Mouse (Mus musculus) neural tube, embryonic 13.5 days (tissue): ENCODE measurements at regions not wholly inside any gene's neighbourhood (a gene's known extent, or its start where the extent isn't known, plus 50 kb on each side); places are given as distances from the start of the nearest gene placed in this dataset.

Experiments used
- ATAC-seq: fragments of 200-750 bp; cut with Nextera tagmentation; 2 replicates; pipeline ENCODE4 v1.8.0; 2017; ENCODE audit warnings: low read depth, mild to moderate bottlenecking, moderate TSS enrichment, moderate library complexity
- H3K27ac ChIP-seq: fragments of 300-500 bp; sonication (generic); replicated peaks from 2 replicates; pipeline ENCODE4 v1.5.1; 2015; ENCODE audit warnings: moderate library complexity, mild to moderate bottlenecking, inconsistent platforms
- H3K27me3 ChIP-seq: fragments of 300-500 bp; sonication (generic); 2 replicates; pipeline ENCODE4 v1.6.1; 2015; ENCODE audit warnings: mild to moderate bottlenecking, inconsistent platforms
- H3K36me3 ChIP-seq: fragments of 300-500 bp; sonication (generic); 2 replicates; pipeline ENCODE4 v1.6.1; 2015; ENCODE audit warnings: mild to moderate bottlenecking, inconsistent platforms
- H3K4me1 ChIP-seq: fragments of 300-500 bp; sonication (generic); replicated peaks from 2 replicates; pipeline ENCODE4 v1.6.1; 2015; ENCODE audit warnings: inconsistent platforms
- H3K4me2 ChIP-seq: fragments of 300-500 bp; sonication (generic); 2 replicates; pipeline ENCODE4 v1.6.1; 2015; ENCODE audit warnings: inconsistent platforms, mild to moderate bottlenecking, moderate library complexity
- H3K4me3 ChIP-seq: fragments of 300-500 bp; sonication (generic); 2 replicates; pipeline ENCODE4 v1.5.1; 2015; ENCODE audit warnings: mild to moderate bottlenecking, inconsistent platforms
- H3K9ac ChIP-seq: fragments of 300-500 bp; sonication (generic); 2 replicates; pipeline ENCODE4 v1.6.1; 2015; ENCODE audit warnings: moderate library complexity, mild to moderate bottlenecking, inconsistent platforms
- H3K9me3 ChIP-seq: fragments of 300-500 bp; sonication (generic); 2 replicates; pipeline ENCODE4 v1.6.1; 2016; ENCODE audit warnings: inconsistent platforms
- WGBS: fragments of 180-500 bp; shearing (Covaris S2); methylation state at CpG from one replicate; pipeline ENCODE4 v1.1.7; 2015; 5-methylcytosine and 5-hydroxymethylcytosine counted together

DNA sequence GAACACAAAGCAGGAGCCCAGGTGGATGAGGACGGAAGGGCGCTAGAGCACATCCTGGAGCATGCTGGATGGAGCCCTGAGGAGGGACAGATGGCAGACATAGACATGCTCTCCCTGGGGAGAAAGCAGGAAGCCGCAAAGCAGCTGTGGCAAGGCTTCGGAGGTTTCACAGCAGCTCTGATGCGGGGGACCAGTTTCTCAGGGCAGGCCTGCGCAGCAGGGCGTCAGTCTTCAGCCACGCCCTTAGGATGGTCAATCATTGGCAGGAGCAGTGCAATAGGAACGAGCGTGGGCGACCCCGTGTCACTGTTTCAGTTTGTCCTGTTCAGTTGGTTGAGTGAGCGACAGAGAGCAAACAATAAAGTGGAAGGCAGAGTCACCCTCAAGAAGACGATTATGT, 343.8 kb upstream of the Gm10131 start:
- WGBS: 74% methylated on average over 14 of the region's 14 CpGs
- no peaks in the 10 kb centered on the region for H3K36me3 ChIP-seq
- 0 out of 2 replicates have a peak, but pooled peaks cover 3% of the 10 kb centered on the region for H3K9me3 ChIP-seq
- H3K4me2 ChIP-seq: no peak overlapping the region
- no peak for ATAC-seq
- no peaks in the 10 kb centered on the region for H3K27me3 ChIP-seq
- no peak overlapping the region for H3K4me3 ChIP-seq
- no peak overlapping the region for H3K27ac ChIP-seq
- H3K4me1 ChIP-seq: 0 out of 2 replicates have a peak, but pooled peaks cover 2% of the 10 kb centered on the region
- H3K9ac ChIP-seq: no peak overlapping the region

DNA sequence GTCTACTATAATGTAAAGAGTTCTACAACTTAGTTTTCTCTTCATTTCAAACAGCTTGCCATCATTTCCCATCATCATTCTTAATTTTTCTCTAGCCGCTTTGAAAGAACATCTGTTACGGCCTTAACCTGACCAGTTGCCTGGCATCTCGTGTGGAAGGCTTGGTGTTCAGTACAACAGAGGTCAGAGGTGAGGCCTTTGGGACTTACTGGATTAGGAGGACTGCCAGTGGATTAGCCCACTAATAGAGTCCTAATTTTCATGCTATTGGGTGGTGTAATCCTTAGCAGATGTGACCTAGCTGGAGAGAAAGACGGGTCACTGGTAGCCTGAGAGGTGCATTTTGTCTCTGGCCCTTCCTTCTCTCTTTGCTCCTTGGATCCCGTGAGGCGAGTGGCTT, 341.3 kb upstream of the Gm10131 start:
- no peak overlapping the region for H3K4me3 ChIP-seq
- H3K4me2 ChIP-seq: no peak overlapping the region
- no peak for ATAC-seq
- 0 out of 2 replicates have a peak, but pooled peaks cover 3% of the 10 kb centered on the region for H3K9me3 ChIP-seq
- 85% methylated on average over 6 of the region's 6 CpGs for WGBS
- H3K27ac ChIP-seq: no peak overlapping the region
- H3K27me3 ChIP-seq: no peaks in the 10 kb centered on the region
- H3K9ac ChIP-seq: no peak overlapping the region
- peaks cover 9% of the 10 kb centered on the region for H3K4me1 ChIP-seq
- H3K36me3 ChIP-seq: no peaks in the 10 kb centered on the region

DNA sequence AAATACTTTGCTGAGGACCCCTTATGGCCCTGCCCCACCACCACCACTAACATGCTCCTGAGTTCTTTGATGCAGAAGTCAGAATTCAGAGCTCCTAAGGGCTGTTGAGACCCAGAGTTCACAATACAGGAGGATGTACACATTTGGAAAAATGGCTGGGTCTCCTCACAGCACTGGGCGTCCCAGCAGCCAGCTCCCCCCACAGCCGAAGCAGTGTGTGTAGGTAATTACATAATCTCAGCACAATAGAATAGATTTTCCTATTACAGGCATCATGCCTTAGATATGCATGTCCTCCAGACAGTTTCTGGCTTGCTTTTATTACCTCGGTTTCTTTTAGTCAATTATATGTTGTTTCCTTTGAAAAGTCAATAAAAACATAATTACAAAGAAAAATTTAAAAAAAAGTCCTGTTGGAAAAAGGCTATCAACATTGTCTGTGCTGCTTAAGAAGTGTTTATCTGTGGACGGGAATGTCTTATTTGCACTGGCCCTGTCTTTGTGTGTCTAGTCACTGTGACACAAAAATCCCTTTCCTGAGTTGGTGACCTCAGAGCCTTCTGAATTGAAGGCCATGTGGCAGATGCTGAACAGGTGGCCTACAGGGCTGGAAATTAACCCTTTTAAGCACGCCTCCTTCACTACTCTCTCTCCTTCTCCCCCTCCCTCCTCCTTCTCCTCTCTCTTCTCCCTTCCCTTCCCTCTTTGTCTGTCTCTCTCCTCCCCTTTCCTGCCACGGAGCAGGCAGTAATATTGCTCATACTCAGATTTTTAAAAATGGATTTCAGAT, 339.9 kb upstream of the Gm10131 start:
- 0 out of 2 replicates have a peak, but pooled peaks cover 3% of the 10 kb centered on the region for H3K9me3 ChIP-seq
- H3K4me2 ChIP-seq: no peak overlapping the region
- H3K4me3 ChIP-seq: no peak overlapping the region
- no peaks in the 10 kb centered on the region for H3K27me3 ChIP-seq
- H3K4me1 ChIP-seq: peaks cover 12% of the 10 kb centered on the region
- no peak; the same call in 1 of the 2 replicates for ATAC-seq
- H3K36me3 ChIP-seq: no peaks in the 10 kb centered on the region
- H3K27ac ChIP-seq: 0 out of 2 replicates have a peak overlapping the region, but pooled peaks have one; percentile 24
- 37% methylated on average over 6 of the region's 6 CpGs for WGBS
- H3K9ac ChIP-seq: no peak overlapping the region

GRCm38 (mm10) chr8:34449391-34450044, 338.0 kb upstream of the Gm10131 start:
- Histone ChIP-seq H3K4me1 (peaks cover 10% of the 10 kb centered on the region), H3K9ac (no peak overlapping the region), H3K27me3 (no peaks in the 10 kb centered on the region), H3K4me2 (no peak overlapping the region), H3K9me3 (0 out of 2 replicates have a peak, but pooled peaks cover 3% of the 10 kb centered on the region), H3K4me3 (no peak overlapping the region), H3K36me3 (no peaks in the 10 kb centered on the region), H3K27ac (no peak overlapping the region)
- no peak for ATAC-seq
- whole genome bisulfite sequencing: 82% methylated on average over 11 of the region's 11 CpGs

- WGBS: 56% methylated on average over 18 of the region's 18 CpGs
- no peak overlapping the region for H3K4me2 ChIP-seq
- H3K36me3 ChIP-seq: no peaks in the 10 kb centered on the region
- no peaks in the 10 kb centered on the region for H3K27me3 ChIP-seq
- H3K9me3 ChIP-seq: 0 out of 2 replicates have a peak, but pooled peaks cover 3% of the 10 kb centered on the region
- H3K9ac ChIP-seq: 0 out of 2 replicates have a peak overlapping the region, but pooled peaks have one; percentile 13
- no peak for ATAC-seq
- peaks cover 10% of the 10 kb centered on the region for H3K4me1 ChIP-seq
- no peak overlapping the region for H3K4me3 ChIP-seq
- H3K27ac ChIP-seq: no peak overlapping the region
Observed at GRCm38 (mm10) chr8:34447880-34448830, 336.6 kb upstream of the Gm10131 start.

DNA sequence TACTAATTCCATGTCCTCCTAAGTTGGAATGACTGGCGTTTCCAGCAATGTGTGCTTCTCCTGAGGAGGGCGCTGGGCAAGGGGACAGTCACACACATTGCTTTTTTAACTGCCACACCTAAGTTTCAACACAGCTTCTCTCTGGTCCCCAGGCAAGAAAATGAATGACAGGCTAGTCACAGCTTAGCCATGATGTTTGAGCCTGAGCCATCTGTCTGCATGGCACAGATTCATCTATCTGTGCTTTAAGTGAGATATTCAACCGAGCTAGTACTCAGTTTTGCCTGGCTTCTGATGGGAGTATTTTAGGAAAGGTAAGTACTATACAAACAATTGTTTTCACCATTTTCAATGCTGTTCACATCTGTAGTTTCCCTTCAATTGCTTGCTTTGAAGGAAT, 331.2 kb upstream of the Gm10131 start:
- H3K9ac ChIP-seq: no peak overlapping the region
- H3K27me3 ChIP-seq: no peaks in the 10 kb centered on the region
- no peak overlapping the region for H3K4me3 ChIP-seq
- 94% methylated on average over 3 of the region's 3 CpGs for WGBS
- no peak for ATAC-seq
- no peak overlapping the region for H3K4me2 ChIP-seq
- no peaks in the 10 kb centered on the region for H3K36me3 ChIP-seq
- no peak overlapping the region for H3K27ac ChIP-seq
- peaks cover 1% of the 10 kb centered on the region; the same call in 1 of the 2 replicates for H3K4me1 ChIP-seq
- no peaks in the 10 kb centered on the region for H3K9me3 ChIP-seq

- no peak for ATAC-seq
- no peaks in the 10 kb centered on the region for H3K27me3 ChIP-seq
- H3K4me1 ChIP-seq: no peaks in the 10 kb centered on the region
- H3K9ac ChIP-seq: no peak overlapping the region
- no peaks in the 10 kb centered on the region for H3K36me3 ChIP-seq
- WGBS: 71% methylated on average over 3 of the region's 3 CpGs
- H3K27ac ChIP-seq: no peak overlapping the region
- H3K9me3 ChIP-seq: no peaks in the 10 kb centered on the region
- no peak overlapping the region for H3K4me3 ChIP-seq
- H3K4me2 ChIP-seq: no peak overlapping the region
Observed at GRCm38 (mm10) chr8:34441756-34442155, 330.2 kb upstream of the Gm10131 start.

GRCm38 (mm10) chr8:34440771-34441170, 329.2 kb upstream of the Gm10131 start:
- no peak overlapping the region for H3K27ac ChIP-seq
- WGBS: 87% methylated on average over 4 of the region's 4 CpGs
- no peak for ATAC-seq
- no peaks in the 10 kb centered on the region for H3K9me3 ChIP-seq
- H3K36me3 ChIP-seq: no peaks in the 10 kb centered on the region
- H3K4me2 ChIP-seq: no peak overlapping the region
- no peaks in the 10 kb centered on the region for H3K4me1 ChIP-seq
- no peak overlapping the region for H3K4me3 ChIP-seq
- no peaks in the 10 kb centered on the region for H3K27me3 ChIP-seq
- H3K9ac ChIP-seq: no peak overlapping the region

DNA sequence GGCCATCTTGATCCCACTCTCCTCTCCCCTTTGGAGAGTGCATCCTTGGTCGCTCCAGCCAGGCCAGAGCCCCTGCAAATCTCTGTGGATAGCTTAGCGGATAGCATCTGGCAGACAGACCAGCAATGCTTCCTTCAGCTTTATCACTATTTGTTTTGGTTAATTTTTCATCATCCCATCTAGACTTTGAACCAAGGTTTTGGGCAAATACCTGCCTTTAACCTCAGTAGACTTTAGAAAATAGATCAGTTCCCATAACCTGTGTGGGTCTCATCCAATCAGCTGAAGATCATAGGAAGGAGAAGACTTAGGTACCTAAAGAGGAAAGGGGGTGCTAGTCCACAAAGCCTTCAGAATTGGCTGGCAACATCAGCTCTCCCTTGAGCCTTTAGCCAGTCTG, 327.2 kb upstream of the Gm10131 start:
- H3K9ac ChIP-seq: no peak overlapping the region
- 89% methylated on average over 2 of the region's 2 CpGs for WGBS
- no peak overlapping the region for H3K27ac ChIP-seq
- no peak overlapping the region for H3K4me2 ChIP-seq
- no peak for ATAC-seq
- no peaks in the 10 kb centered on the region for H3K9me3 ChIP-seq
- no peak overlapping the region for H3K4me3 ChIP-seq
- no peaks in the 10 kb centered on the region for H3K4me1 ChIP-seq
- H3K27me3 ChIP-seq: no peaks in the 10 kb centered on the region
- no peaks in the 10 kb centered on the region for H3K36me3 ChIP-seq

- H3K36me3 ChIP-seq: no peaks in the 10 kb centered on the region
- no peak overlapping the region for H3K27ac ChIP-seq
- no peak overlapping the region for H3K4me2 ChIP-seq
- no peaks in the 10 kb centered on the region for H3K9me3 ChIP-seq
- ATAC-seq: no peak
- WGBS: 96% methylated on average over 7 of the region's 7 CpGs
- no peak overlapping the region for H3K4me3 ChIP-seq
- no peaks in the 10 kb centered on the region for H3K27me3 ChIP-seq
- H3K9ac ChIP-seq: no peak overlapping the region
- H3K4me1 ChIP-seq: peaks cover 7% of the 10 kb centered on the region; the same call in 1 of the 2 replicates
Observed at GRCm38 (mm10) chr8:34431985-34432384, 320.4 kb upstream of the Gm10131 start.

DNA sequence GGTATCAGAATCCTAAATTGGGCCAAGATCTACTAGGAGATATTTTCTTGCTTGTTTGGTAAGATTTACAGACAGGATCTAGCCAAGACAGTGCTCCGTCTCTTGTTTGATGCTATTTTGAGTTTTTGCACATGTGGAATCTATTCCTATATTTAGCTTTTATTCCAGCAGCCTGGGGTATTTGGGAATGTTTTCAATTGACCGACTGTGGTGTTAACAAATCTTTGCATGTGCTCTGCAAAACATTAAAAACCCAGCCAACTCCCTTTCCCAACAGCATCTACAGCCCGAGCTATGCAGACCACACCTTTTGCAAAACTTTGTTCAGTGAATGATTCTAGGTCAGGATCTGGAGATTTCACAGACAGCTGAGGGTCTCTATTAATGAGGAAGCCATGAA, 317.7 kb upstream of the Gm10131 start:
- H3K4me3 ChIP-seq: no peak overlapping the region
- H3K27me3 ChIP-seq: no peaks in the 10 kb centered on the region
- H3K4me1 ChIP-seq: peaks cover 7% of the 10 kb centered on the region; the same call in 1 of the 2 replicates
- no peaks in the 10 kb centered on the region for H3K9me3 ChIP-seq
- no peak overlapping the region for H3K4me2 ChIP-seq
- H3K36me3 ChIP-seq: no peaks in the 10 kb centered on the region
- 82% methylated on average over 3 of the region's 3 CpGs for WGBS
- no peak overlapping the region for H3K27ac ChIP-seq
- H3K9ac ChIP-seq: no peak overlapping the region
- no peak for ATAC-seq
